Mouse (Mus musculus) embryonic facial prominence, embryonic 15.5 days (tissue): ENCODE results near the gene Pex11b. TPM values are rescaled to one million over a fixed set of nuclear protein-coding genes. Genes with fewer than 3 reads are reported as not detected.
A peak's percentile ranks its signal among the peaks of the same experiment; 100 is the strongest.

Source experiments
- ATAC-seq: fragments of 200-750 bp; cut with Nextera tagmentation; 2 replicates; pipeline ENCODE4 v1.8.0; 2017; ENCODE audit warnings: low read depth, moderate TSS enrichment; ENCODE audit not compliant: insufficient number of reproducible peaks, low FRiP score, low TSS enrichment
- H3K27ac ChIP-seq: fragments of 300-500 bp; sonication (generic); replicated peaks from 2 replicates; pipeline ENCODE4 v1.5.1; 2015; ENCODE audit warnings: mild to moderate bottlenecking, inconsistent platforms
- H3K27me3 ChIP-seq: fragments of 300-500 bp; sonication (generic); 2 replicates; pipeline ENCODE4 v1.6.1; 2015; ENCODE audit warnings: inconsistent platforms
- H3K36me3 ChIP-seq: fragments of 300-500 bp; sonication (generic); 2 replicates; pipeline ENCODE4 v1.6.1; 2015; ENCODE audit warnings: mild to moderate bottlenecking, inconsistent platforms
- H3K4me1 ChIP-seq: fragments of 300-500 bp; sonication (generic); 2 replicates; pipeline ENCODE4 v1.6.1; 2015; ENCODE audit warnings: inconsistent platforms
- H3K4me2 ChIP-seq: fragments of 300-500 bp; sonication (generic); replicated peaks from 2 replicates; pipeline ENCODE4 v1.6.1; 2015; ENCODE audit warnings: mild to moderate bottlenecking, inconsistent platforms
- H3K4me3 ChIP-seq: fragments of 300-500 bp; sonication (generic); replicated peaks from 2 replicates; pipeline ENCODE4 v1.5.1; 2015; ENCODE audit warnings: mild to moderate bottlenecking, inconsistent platforms
- H3K9ac ChIP-seq: fragments of 300-500 bp; sonication (generic); 2 replicates; pipeline ENCODE4 v1.6.1; 2015; ENCODE audit warnings: inconsistent platforms
- H3K9me3 ChIP-seq: fragments of 300-500 bp; sonication (generic); replicated peaks from 2 replicates; pipeline ENCODE4 v1.6.1; 2016; ENCODE audit warnings: inconsistent platforms
- WGBS: fragments of 180-500 bp; shearing (Covaris S2); methylation state at CpG from one replicate; pipeline ENCODE4 v1.1.7; 2015; 5-methylcytosine and 5-hydroxymethylcytosine counted together
- polyA plus RNA-seq: library from polyadenylated mRNA; unstranded; fragments of >200 nt; fragmentation: Nextera tagmentation; extraction: Ambion mirVana; gene quantifications from 2 replicates; pipeline ENCODE4 v1.2.1, GENCODE M21; 2015

Pex11b gene
- polyA plus RNA-seq, result 54.7 and 58.7 TPM in 2 replicates

- peaks cover 58% of the 10 kb centered on the region for H3K36me3 ChIP-seq
Observed at GRCm38 (mm10) chr3:96634928-96635879, at the start of gene Pex11b, which contains the start of gene Gm42957. Gene Pex11b, plus strand, starts transcription at chr3:96635376. Gene Gm42957, plus strand, starts transcription at chr3:96635474.

GRCm38 (mm10) chr3:96590657-96591056 is 44.5 kb upstream of the Pex11b start:
- WGBS, result 86% methylated on average over 4 of the region's 4 CpGs
- Histone ChIP-seq H3K4me3 (no peak overlapping the region), H3K27ac (no peak overlapping the region), H3K4me2 (no peak overlapping the region), H3K4me1 (peaks cover 4% of the 10 kb centered on the region), H3K9me3 (no peaks in the 10 kb centered on the region), H3K9ac (no peak overlapping the region), H3K36me3 (0 out of 2 replicates have a peak, but pooled peaks cover 2% of the 10 kb centered on the region), H3K27me3 (peaks cover 4% of the 10 kb centered on the region)
- ATAC-seq, result no peak

More at GRCm38 (mm10) chr3:96634928-96635879, at the start of gene Pex11b, which contains the start of gene Gm42957:
- H3K4me3 ChIP-seq, result peak within 1 kb of the TSS; percentile 95
- ATAC-seq, result peak; percentile 92
- 2% methylated on average over 58 of the region's 60 CpGs for WGBS
- peaks cover 26% of the 10 kb centered on the region for H3K4me1 ChIP-seq
- H3K27ac ChIP-seq, result peak within 1 kb of the TSS; percentile 90
- H3K27me3 ChIP-seq, result no peaks in the 10 kb centered on the region
- peak within 1 kb of the TSS; percentile 60 for H3K4me2 ChIP-seq
- no peaks in the 10 kb centered on the region for H3K9me3 ChIP-seq
- peak within 1 kb of the TSS; percentile 97 for H3K9ac ChIP-seq

- no peak for ATAC-seq
- H3K27me3 ChIP-seq, result peaks cover 12% of the 10 kb centered on the region
- under 1% methylated on average over 10 of the region's 10 CpGs for WGBS
- H3K36me3 ChIP-seq, result 0 out of 2 replicates have a peak, but pooled peaks cover 2% of the 10 kb centered on the region
- H3K9me3 ChIP-seq, result no peaks in the 10 kb centered on the region
- peak overlapping the region; percentile 89 for H3K27ac ChIP-seq
- peak overlapping the region; percentile 71 for H3K4me2 ChIP-seq
- peaks cover 31% of the 10 kb centered on the region for H3K4me1 ChIP-seq
- H3K4me3 ChIP-seq, result peak overlapping the region; percentile 62
- H3K9ac ChIP-seq, result peak overlapping the region; percentile 44
Observed at GRCm38 (mm10) chr3:96593374-96593773, 41.8 kb upstream of the Pex11b start.

DNA sequence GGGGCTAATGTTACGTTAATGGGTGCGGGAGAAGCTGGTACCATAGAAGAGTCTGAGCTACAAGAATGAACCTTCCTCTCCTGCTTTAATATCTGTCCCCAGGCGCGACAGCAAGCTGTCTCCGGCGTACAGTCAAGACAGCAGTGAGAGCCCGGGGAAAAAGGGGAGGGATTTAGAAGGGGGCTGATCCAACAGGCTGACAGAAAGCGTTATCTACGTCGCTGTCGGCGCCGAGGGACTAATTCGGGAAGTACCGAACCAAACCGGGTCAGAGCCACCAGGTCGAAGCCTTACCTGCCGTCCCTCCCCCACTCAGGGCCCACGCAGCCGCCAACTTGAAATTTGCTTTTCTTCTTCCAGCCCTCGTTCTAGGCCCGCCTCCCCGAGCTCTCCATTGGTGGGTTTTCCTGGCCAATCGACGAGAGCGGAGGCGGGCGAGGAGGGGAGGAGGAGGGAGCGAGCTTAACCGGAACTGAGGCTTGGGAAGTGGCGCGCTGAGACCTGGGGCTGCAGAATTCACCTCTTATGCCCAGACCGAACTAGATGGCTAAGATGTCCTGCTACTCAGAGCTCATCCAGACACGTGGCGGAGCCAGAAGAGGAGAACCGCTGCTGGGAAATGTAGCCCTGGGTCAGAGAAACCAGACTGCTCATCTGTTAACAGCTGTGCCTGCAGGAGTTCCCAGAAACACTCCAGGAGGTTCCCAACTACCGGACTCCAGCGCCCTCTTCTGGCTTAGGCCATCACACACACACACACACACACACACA is 41.2 kb upstream of the Pex11b start, which contains the start of gene Polr3gl:
Gene Polr3gl, minus strand, starts transcription at position 392 of the 771 bp plus-strand sequence.
- ATAC-seq, result peak; percentile 87
- WGBS, result under 1% methylated on average over 38 of the region's 38 CpGs
- Histone ChIP-seq H3K4me2 (peak within 1 kb of the TSS; percentile 71), H3K9me3 (no peaks in the 10 kb centered on the region), H3K27me3 (peaks cover 12% of the 10 kb centered on the region), H3K9ac (peak within 1 kb of the TSS; percentile 44), H3K4me1 (peaks cover 37% of the 10 kb centered on the region), H3K4me3 (peak within 1 kb of the TSS; percentile 62), H3K36me3 (0 out of 2 replicates have a peak, but pooled peaks cover 2% of the 10 kb centered on the region), H3K27ac (peak within 1 kb of the TSS; percentile 89)

DNA sequence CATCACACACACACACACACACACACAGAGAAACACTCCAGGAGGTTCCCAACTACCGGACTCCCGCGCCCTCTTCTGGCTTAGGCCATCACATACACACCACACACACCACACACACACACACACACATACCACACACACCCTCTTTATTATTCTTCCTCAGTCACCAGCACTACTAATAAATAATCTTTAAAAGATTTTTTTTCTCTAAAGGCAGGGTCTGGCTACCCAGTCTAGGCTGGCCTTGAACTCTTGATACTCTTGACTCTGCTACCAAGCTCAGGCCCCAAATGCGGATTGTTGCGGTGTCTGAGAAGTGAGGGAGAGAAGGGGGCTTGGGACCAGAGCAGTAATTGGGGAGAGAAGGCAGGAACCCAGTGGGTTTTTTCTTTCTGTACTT is 40.3 kb upstream of the Pex11b start:
- Histone ChIP-seq H3K9me3 (no peaks in the 10 kb centered on the region), H3K27me3 (peaks cover 12% of the 10 kb centered on the region), H3K4me2 (no peak overlapping the region), H3K4me3 (no peak overlapping the region), H3K27ac (no peak overlapping the region), H3K36me3 (0 out of 2 replicates have a peak, but pooled peaks cover 2% of the 10 kb centered on the region), H3K9ac (no peak overlapping the region), H3K4me1 (peaks cover 40% of the 10 kb centered on the region)
- ATAC-seq, result no peak
- 83% methylated on average over 5 of the region's 5 CpGs for WGBS

DNA sequence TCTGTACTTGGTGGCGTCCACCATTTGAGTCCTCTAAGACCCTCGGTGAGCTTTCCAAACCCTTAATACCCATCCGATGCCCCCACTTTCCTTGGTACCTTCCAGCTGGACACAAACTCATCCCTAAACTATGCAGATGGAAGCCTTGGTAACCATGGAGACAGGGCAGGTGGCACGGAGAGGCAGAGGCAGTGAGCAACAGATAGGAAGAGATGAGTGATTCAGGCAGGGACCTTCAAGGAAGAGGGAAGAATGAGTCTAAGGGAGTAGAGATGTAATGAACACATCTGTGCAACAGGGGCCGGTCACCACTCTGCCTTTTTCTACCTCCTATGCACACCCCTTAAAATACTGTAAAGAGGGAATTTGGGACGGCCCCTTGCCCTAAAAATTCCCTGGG is 39.5 kb upstream of the Pex11b start:
- H3K4me3 ChIP-seq, result no peak overlapping the region; the same call in 1 of the 2 replicates
- WGBS, result 23% methylated on average over 6 of the region's 6 CpGs
- H3K27ac ChIP-seq, result no peak overlapping the region
- no peak overlapping the region for H3K9ac ChIP-seq
- H3K9me3 ChIP-seq, result no peaks in the 10 kb centered on the region
- no peak for ATAC-seq
- peaks cover 12% of the 10 kb centered on the region for H3K27me3 ChIP-seq
- no peaks in the 10 kb centered on the region for H3K36me3 ChIP-seq
- H3K4me2 ChIP-seq, result peak overlapping the region; percentile 92; the same call in 1 of the 2 replicates
- peaks cover 48% of the 10 kb centered on the region for H3K4me1 ChIP-seq

GRCm38 (mm10) chr3:96596228-96596707 is 38.9 kb upstream of the Pex11b start, which contains the start of gene Ankrd34a:
Gene Ankrd34a, plus strand, starts transcription at chr3:96596636.
- Histone ChIP-seq H3K4me2 (peak within 1 kb of the TSS; percentile 92), H3K4me1 (peaks cover 49% of the 10 kb centered on the region), H3K4me3 (peak within 1 kb of the TSS; percentile 48), H3K27ac (peak within 1 kb of the TSS; percentile 58), H3K36me3 (no peaks in the 10 kb centered on the region), H3K9ac (peak within 1 kb of the TSS; percentile 35), H3K9me3 (no peaks in the 10 kb centered on the region), H3K27me3 (peaks cover 12% of the 10 kb centered on the region)
- ATAC-seq, result no peak
- 2% methylated on average over 17 of the region's 23 CpGs for WGBS

DNA sequence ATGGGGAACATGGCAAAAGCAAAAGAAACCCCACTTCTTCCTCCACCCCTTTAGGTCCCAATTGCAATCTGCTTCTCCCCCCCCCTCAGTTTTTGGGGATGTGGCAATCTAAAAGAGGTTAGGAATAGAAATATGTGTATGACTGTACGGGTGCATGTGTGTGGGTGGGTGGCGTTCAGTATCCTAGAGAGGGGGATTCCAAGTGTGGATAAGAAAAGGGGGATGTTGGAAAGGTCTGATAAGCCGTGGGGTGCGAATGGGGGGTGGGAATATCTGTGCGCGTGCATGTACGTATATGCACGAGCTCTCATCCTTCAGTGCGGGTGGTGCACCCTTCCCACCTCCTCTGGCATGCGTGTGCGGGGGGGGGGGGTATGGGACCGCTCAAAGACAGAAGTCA is 38.3 kb upstream of the Pex11b start:
- 1% methylated on average over 10 of the region's 12 CpGs for WGBS
- Histone ChIP-seq H3K27ac (peak overlapping the region; percentile 58; the same call in 1 of the 2 replicates), H3K27me3 (peaks cover 12% of the 10 kb centered on the region), H3K36me3 (no peaks in the 10 kb centered on the region), H3K9me3 (no peaks in the 10 kb centered on the region), H3K4me1 (peaks cover 49% of the 10 kb centered on the region), H3K9ac (peak overlapping the region; percentile 35), H3K4me3 (peak overlapping the region; percentile 48), H3K4me2 (peak overlapping the region; percentile 92)
- no peak for ATAC-seq

- Histone ChIP-seq H3K4me1 (peaks cover 49% of the 10 kb centered on the region), H3K36me3 (no peaks in the 10 kb centered on the region), H3K9me3 (no peaks in the 10 kb centered on the region), H3K4me3 (peak overlapping the region; percentile 48), H3K27ac (peak overlapping the region; percentile 58), H3K4me2 (peak overlapping the region; percentile 92), H3K9ac (peak overlapping the region; percentile 35), H3K27me3 (peaks cover 12% of the 10 kb centered on the region)
- WGBS, result under 1% methylated on average over 40 of the region's 40 CpGs
- no peak for ATAC-seq
Observed at GRCm38 (mm10) chr3:96597435-96597891, 37.7 kb upstream of the Pex11b start.

GRCm38 (mm10) chr3:96598156-96599068 is 36.8 kb upstream of the Pex11b start:
- Histone ChIP-seq H3K4me2 (peak overlapping the region; percentile 92), H3K4me3 (peak overlapping the region; percentile 48), H3K9ac (peak overlapping the region; percentile 35), H3K9me3 (no peaks in the 10 kb centered on the region), H3K36me3 (no peaks in the 10 kb centered on the region), H3K27me3 (peaks cover 12% of the 10 kb centered on the region), H3K4me1 (peaks cover 54% of the 10 kb centered on the region), H3K27ac (peak overlapping the region; percentile 58)
- ATAC-seq, result no peak
- 1% methylated on average over 52 of the region's 54 CpGs for WGBS
